ENCODE assay signal across 24 mouse cellular contexts in genomic region chr2:35451484-35452050, GRCm38 (mm10). TPM values are rescaled to one million over a fixed set of nuclear protein-coding genes. Genes with fewer than 3 reads are reported as not detected.
DNase-seq lines count a peak whose midpoint lies in the region; ATAC-seq and TF ChIP-seq lines count a peak whose summit lies in the region.
"Had no signal": no experiment of that assay in that cellular context is flagged by ENCODE, and none has a peak within 500 bp of the region (broad histone marks: within the 10 kb centered on the region; RNA-seq: fewer than 3 reads in every experiment).

No protein-coding gene starts in this region.

- H3K9ac ChIP-seq in heart, embryonic 13.5 days: no peak overlapping the region
- peak overlapping the region; percentile 37 for H3K9ac ChIP-seq in liver, embryonic 12.5 days
- H3K9ac ChIP-seq: embryonic facial prominence, embryonic 15.5 days; hindbrain, embryonic 13.5 days; neural tube, embryonic 12.5 days had no signal

- H3K27ac ChIP-seq in heart, embryonic 13.5 days (replicated peaks): 0 out of 2 replicates have a peak overlapping the region, but pooled peaks have one; percentile 16
- peak overlapping the region; percentile 94 for H3K27ac ChIP-seq in bone marrow macrophage, adult 2 months (ENCODE audit: insufficient read depth, low read depth, low read length)
- peak overlapping the region; percentile 61 for H3K27ac ChIP-seq in liver, embryonic 12.5 days
- H3K27ac ChIP-seq: embryonic facial prominence, embryonic 15.5 days; heart, adult 2 months; hindbrain, embryonic 13.5 days; midbrain, embryonic 10.5 days; neural tube, embryonic 12.5 days had no signal

- no peak for ATAC-seq in heart, embryonic 13.5 days (ENCODE audit: extremely low read depth, insufficient number of reproducible peaks, low FRiP score, low TSS enrichment)
- no peak for ATAC-seq in liver, embryonic 12.5 days
- ATAC-seq in megakaryocyte, adult 5-6 weeks (ENCODE audit: poor library complexity, severe bottlenecking): peak; percentile 55; the same call in 1 of the 2 replicates
- ATAC-seq: inflammation-experienced regulatory T-cells, adult 6 months had no signal

- 78% methylated on average over 5 of the region's 5 CpGs for WGBS in heart, embryonic 13.5 days
- 66% methylated on average over 5 of the region's 5 CpGs for WGBS in liver, embryonic 12.5 days (ENCODE audit: insufficient replicate concordance)

- TF ChIP-seq POLR2A in bone marrow macrophage, adult 2 months (IDR thresholded peaks at IDR 0.05; ENCODE audit: borderline replicate concordance, low read depth, low read length): no peak

- H3K4me1 ChIP-seq in heart, embryonic 13.5 days: peaks cover 61% of the 10 kb centered on the region
- H3K4me1 ChIP-seq in bone marrow macrophage, adult 2 months (ENCODE audit: control insufficient read depth, insufficient read depth, low read length): peaks cover 83% of the 10 kb centered on the region
- H3K4me1 ChIP-seq in liver, embryonic 12.5 days: peaks cover 93% of the 10 kb centered on the region

- no peak overlapping the region for H3K4me3 ChIP-seq in heart, embryonic 13.5 days
- no peak overlapping the region for H3K4me3 ChIP-seq in bone marrow macrophage, adult 2 months (ENCODE audit: insufficient read depth, low read length)
- no peak overlapping the region for H3K4me3 ChIP-seq in liver, embryonic 12.5 days
- H3K4me3 ChIP-seq: embryonic facial prominence, embryonic 15.5 days; heart, adult 2 months; hindbrain, embryonic 13.5 days; midbrain, embryonic 10.5 days; neural tube, embryonic 12.5 days had no signal

- intact Hi-C loops in heart, postnatal 10 days (cut with DNase I): no loop called here

- no peaks in the 10 kb centered on the region for H3K9me3 ChIP-seq in heart, embryonic 13.5 days
- no peaks in the 10 kb centered on the region for H3K9me3 ChIP-seq in liver, embryonic 12.5 days (replicated peaks)
- H3K9me3 ChIP-seq: embryonic facial prominence, embryonic 15.5 days; hindbrain, embryonic 13.5 days; midbrain, embryonic 10.5 days; neural tube, embryonic 12.5 days had no signal

- no peaks in the 10 kb centered on the region for H3K27me3 ChIP-seq in heart, embryonic 13.5 days (replicated peaks)
- H3K27me3 ChIP-seq in liver, embryonic 12.5 days (replicated peaks): no peaks in the 10 kb centered on the region
- H3K27me3 ChIP-seq: embryonic facial prominence, embryonic 15.5 days; hindbrain, embryonic 13.5 days; neural tube, embryonic 12.5 days had no signal

- no peak for TF ChIP-seq CTCF in bone marrow macrophage, adult 2 months (IDR thresholded peaks at IDR 0.05; ENCODE audit: low read depth, low read length)

- no peak for DNase-seq in heart, postnatal 10 days
- DNase-seq in embryo, embryonic 10 days (ENCODE audit: low spot score): no peak
- DNase-seq in embryo, embryonic 10.5 days (ENCODE audit: low spot score): no peak
- DNase-seq: cerebellum, postnatal 10 days; heart, adult 2 months; heart, postnatal 14 days; kidney, adult 9 months; kidney, postnatal 25 days; lung, adult 2 months; thymus, postnatal 25 days had no signal

- H3K36me3 ChIP-seq in heart, embryonic 13.5 days: no peaks in the 10 kb centered on the region
- H3K36me3 ChIP-seq in liver, embryonic 12.5 days: peaks cover 11% of the 10 kb centered on the region
- H3K36me3 ChIP-seq: embryonic facial prominence, embryonic 15.5 days; hindbrain, embryonic 13.5 days; midbrain, embryonic 10.5 days; neural tube, embryonic 12.5 days had no signal

- no peak overlapping the region for H3K4me2 ChIP-seq in heart, embryonic 13.5 days
- H3K4me2 ChIP-seq in liver, embryonic 12.5 days: peak overlapping the region; percentile 48
- H3K4me2 ChIP-seq: embryonic facial prominence, embryonic 15.5 days; hindbrain, embryonic 13.5 days; neural tube, embryonic 12.5 days had no signal

RNA-seq across cellular contexts. Expression of gene Ggta1, which starts 11.5 kb away (rescaled TPM):
- 30.9 and 32.5 TPM in 2 replicates for polyA plus RNA-seq in heart, embryonic 13.5 days (2015; fragmentation: Nextera tagmentation; extraction: Ambion mirVana)
- total RNA-seq in heart, postnatal 10 days (2021): 10 to 100 TPM; 19.9 to 28.8 TPM
- polyA plus RNA-seq in bone marrow macrophage, adult 2 months (2012; ENCODE audit: insufficient read depth, insufficient read length, missing spikeins): 67.5 and 83.4 TPM in 2 replicates
- polyA plus RNA-seq in liver, embryonic 12.5 days (2016; fragmentation: Nextera tagmentation; extraction: Ambion mirVana): 12.7 and 13.0 TPM in 2 replicates
- total RNA-seq in megakaryocyte, adult 5-6 weeks (2015): 41.7 and 51.1 TPM in 2 replicates
- 68.3 and 71.2 TPM in 2 replicates for total RNA-seq in megakaryocyte, adult 5-6 weeks (2017)

RNA-seq across cellular contexts. Expression of gene 4930402F06Rik, which starts 54.6 kb away (rescaled TPM):
- not detected in 2 replicates for polyA plus RNA-seq in heart, embryonic 13.5 days (2015; fragmentation: Nextera tagmentation; extraction: Ambion mirVana)
- total RNA-seq in heart, postnatal 10 days (2021): not detected
- polyA plus RNA-seq in bone marrow macrophage, adult 2 months (2012; ENCODE audit: insufficient read depth, insufficient read length, missing spikeins): not detected in 2 replicates
- polyA plus RNA-seq in liver, embryonic 12.5 days (2016; fragmentation: Nextera tagmentation; extraction: Ambion mirVana): not detected in 2 replicates
- total RNA-seq in megakaryocyte, adult 5-6 weeks (2015): not detected in 2 replicates
- total RNA-seq in megakaryocyte, adult 5-6 weeks (2017): not detected in 2 replicates
- total RNA-seq: adrenal gland, adult 18-20 months; adrenal gland, postnatal 4 days; gastrocnemius, adult 18-20 months; heart, adult 2 months; heart, postnatal 14 days; left cerebral cortex, adult 8-10 months had no signal
- polyA plus RNA-seq: embryonic facial prominence, embryonic 15.5 days; heart, adult 2 months; hindbrain, embryonic 13.5 days; inflammation-experienced regulatory T-cells, adult 6 months; limb, embryonic 11.5 days; lung, adult 2 months; midbrain, embryonic 10.5 days; neural tube, embryonic 12.5 days had no signal

Comparison
In these comparisons a context has a peak if more than half of its experiments do, and no peak if none do; other contexts are left out.
1. H3K27ac ChIP-seq: peak in every context shown above with its lines; median percentile 94 in bone marrow macrophage, adult 2 months; 61 in liver, embryonic 12.5 days; 16 in heart, embryonic 13.5 days.